Mouse (Mus musculus): ENCODE results near the gene Tmppe. TPM values are rescaled to one million over a fixed set of nuclear protein-coding genes. Genes with fewer than 3 reads are reported as not detected.
"Not testable (repeated sequence)": the region's sequence is repeated elsewhere in the genome, so short reads cannot be mapped to it uniquely, and the experiment has no call there.

The Tmppe gene
- polyA plus RNA-seq, 1 experiment from 2014 or later: 25.7 TPM

- no peaks in the 10 kb centered on the region for H3K36me3 ChIP-seq (ENCODE audit: control insufficient read depth, insufficient read depth)
- peak overlapping the region; percentile 68 for H3K4me3 ChIP-seq (ENCODE audit: low read depth, low read length)
- H3K9me3 ChIP-seq (ENCODE audit: control insufficient read depth): no peaks in the 10 kb centered on the region
- peak overlapping the region; percentile 84 for H3K4me2 ChIP-seq (replicated peaks; ENCODE audit: low read depth)
- peak overlapping the region; percentile 76 for H3K9ac ChIP-seq (ENCODE audit: low read depth, low read length)
- no peaks in the 10 kb centered on the region for H3K27me3 ChIP-seq (replicated peaks; ENCODE audit: control insufficient read depth, insufficient read depth, low read length)
- 0 out of 2 replicates have a peak, but pooled peaks cover 7% of the 10 kb centered on the region for H3K4me1 ChIP-seq (replicated peaks; ENCODE audit: control insufficient read depth, insufficient read depth, low read length)
- no peak for ATAC-seq
- H3K27ac ChIP-seq (ENCODE audit: low read depth, low read length): peak overlapping the region; percentile 89
- TF ChIP-seq CTCF (IDR thresholded peaks at IDR 0.05; ENCODE audit: low read depth): no peak
- 2% methylated on average over 10 of the region's 10 CpGs for WGBS
These were observed 10.2 kb upstream of the Tmppe start for GRCm38 (mm10) chr9:114390749-114391075.

GRCm38 (mm10) chr9:114394136-114394535 lies 6.8 kb upstream of the Tmppe start:
- 41% methylated on average over 6 of the region's 6 CpGs for WGBS
- ATAC-seq; H3K4me2 ChIP-seq (replicated peaks; ENCODE audit: low read depth); H3K9ac ChIP-seq (ENCODE audit: low read depth, low read length); H3K36me3 ChIP-seq (ENCODE audit: control insufficient read depth, insufficient read depth); H3K4me3 ChIP-seq (ENCODE audit: low read depth, low read length); H3K4me1 ChIP-seq (replicated peaks; ENCODE audit: control insufficient read depth, insufficient read depth, low read length); H3K9me3 ChIP-seq (ENCODE audit: control insufficient read depth); H3K27me3 ChIP-seq (replicated peaks; ENCODE audit: control insufficient read depth, insufficient read depth, low read length): not testable (repeated sequence)
- peak overlapping the region; percentile 83 for H3K27ac ChIP-seq (ENCODE audit: low read depth, low read length)

GRCm38 (mm10) chr9:114394677-114395076 lies 6.2 kb upstream of the Tmppe start:
- peak; percentile 41 for ATAC-seq
- H3K4me3 ChIP-seq (ENCODE audit: low read depth, low read length): no peak overlapping the region
- no peaks in the 10 kb centered on the region for H3K36me3 ChIP-seq (ENCODE audit: control insufficient read depth, insufficient read depth)
- H3K27ac ChIP-seq (ENCODE audit: low read depth, low read length): peak overlapping the region; percentile 83
- no peak overlapping the region; the same call in 1 of the 2 replicates for H3K4me2 ChIP-seq (replicated peaks; ENCODE audit: low read depth)
- 0 out of 2 replicates have a peak, but pooled peaks cover 4% of the 10 kb centered on the region for H3K4me1 ChIP-seq (replicated peaks; ENCODE audit: control insufficient read depth, insufficient read depth, low read length)
- H3K9ac ChIP-seq (ENCODE audit: low read depth, low read length): no peak overlapping the region
- H3K9me3 ChIP-seq (ENCODE audit: control insufficient read depth): no peaks in the 10 kb centered on the region
- WGBS: 36% methylated on average over 8 of the region's 8 CpGs
- no peak for TF ChIP-seq CTCF (IDR thresholded peaks at IDR 0.05; ENCODE audit: low read depth)
- no peaks in the 10 kb centered on the region for H3K27me3 ChIP-seq (replicated peaks; ENCODE audit: control insufficient read depth, insufficient read depth, low read length)

DNA sequence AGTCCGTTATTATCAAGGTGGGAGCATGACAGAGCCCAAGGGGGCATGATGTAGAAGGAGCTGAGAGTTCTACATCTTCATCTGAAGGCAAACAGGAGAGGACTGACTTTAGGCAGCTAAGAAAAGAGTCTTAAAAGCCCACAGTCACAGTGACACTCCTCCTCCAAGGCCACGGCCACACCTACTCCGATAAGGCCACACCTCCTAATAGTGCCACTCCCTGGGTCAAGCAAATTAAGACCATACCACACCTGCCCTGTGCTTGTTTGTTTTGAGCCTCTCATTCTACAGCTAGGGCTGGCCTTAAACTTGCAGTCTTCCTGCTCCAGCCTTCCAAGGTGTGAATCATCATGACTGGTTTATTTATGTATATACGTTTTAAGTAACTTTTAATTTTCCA lies 5.6 kb upstream of the Tmppe start:
- Histone ChIP-seq H3K27me3 (replicated peaks; ENCODE audit: control insufficient read depth, insufficient read depth, low read length) (no peaks in the 10 kb centered on the region), H3K4me3 (ENCODE audit: low read depth, low read length) (no peak overlapping the region), H3K4me1 (replicated peaks; ENCODE audit: control insufficient read depth, insufficient read depth, low read length) (0 out of 2 replicates have a peak, but pooled peaks cover 4% of the 10 kb centered on the region), H3K9ac (ENCODE audit: low read depth, low read length) (no peak overlapping the region), H3K4me2 (replicated peaks; ENCODE audit: low read depth) (no peak overlapping the region; the same call in 1 of the 2 replicates), H3K27ac (ENCODE audit: low read depth, low read length) (peak overlapping the region; percentile 83), H3K9me3 (ENCODE audit: control insufficient read depth) (no peaks in the 10 kb centered on the region), H3K36me3 (ENCODE audit: control insufficient read depth, insufficient read depth) (no peaks in the 10 kb centered on the region)
- TF ChIP-seq CTCF (IDR thresholded peaks at IDR 0.05; ENCODE audit: low read depth): no peak
- 55% methylated on average over 4 of the region's 4 CpGs for WGBS
- peak; percentile 37 for ATAC-seq

GRCm38 (mm10) chr9:114399680-114400079 lies 1.2 kb upstream of the Tmppe start:
- WGBS: 83% methylated on average over 12 of the region's 12 CpGs
- no peak overlapping the region for H3K4me2 ChIP-seq (replicated peaks; ENCODE audit: low read depth)
- no peaks in the 10 kb centered on the region for H3K9me3 ChIP-seq (ENCODE audit: control insufficient read depth)
- no peaks in the 10 kb centered on the region for H3K27me3 ChIP-seq (replicated peaks; ENCODE audit: control insufficient read depth, insufficient read depth, low read length)
- peaks cover 6% of the 10 kb centered on the region; the same call in 1 of the 2 replicates for H3K4me1 ChIP-seq (replicated peaks; ENCODE audit: control insufficient read depth, insufficient read depth, low read length)
- no peak for TF ChIP-seq CTCF (IDR thresholded peaks at IDR 0.05; ENCODE audit: low read depth)
- no peak overlapping the region for H3K4me3 ChIP-seq (ENCODE audit: low read depth, low read length)
- peaks cover 7% of the 10 kb centered on the region; the same call in 1 of the 2 replicates for H3K36me3 ChIP-seq (ENCODE audit: control insufficient read depth, insufficient read depth)
- no peak for ATAC-seq
- no peak overlapping the region for H3K27ac ChIP-seq (ENCODE audit: low read depth, low read length)
- no peak overlapping the region for H3K9ac ChIP-seq (ENCODE audit: low read depth, low read length)

GRCm38 (mm10) chr9:114400588-114400948 lies 337 bp upstream of the Tmppe start:
- Histone ChIP-seq H3K4me2 (replicated peaks; ENCODE audit: low read depth) (peak overlapping the region; percentile 74), H3K9me3 (ENCODE audit: control insufficient read depth) (no peaks in the 10 kb centered on the region), H3K27me3 (replicated peaks; ENCODE audit: control insufficient read depth, insufficient read depth, low read length) (no peaks in the 10 kb centered on the region), H3K27ac (ENCODE audit: low read depth, low read length) (peak overlapping the region; percentile 99), H3K36me3 (ENCODE audit: control insufficient read depth, insufficient read depth) (peaks cover 16% of the 10 kb centered on the region), H3K4me1 (replicated peaks; ENCODE audit: control insufficient read depth, insufficient read depth, low read length) (peaks cover 5% of the 10 kb centered on the region; the same call in 1 of the 2 replicates), H3K4me3 (ENCODE audit: low read depth, low read length) (peak overlapping the region; percentile 92), H3K9ac (ENCODE audit: low read depth, low read length) (peak overlapping the region; percentile 94)
- peak; percentile 19 for ATAC-seq
- no peak for TF ChIP-seq CTCF (IDR thresholded peaks at IDR 0.05; ENCODE audit: low read depth)
- 12% methylated on average over 5 of the region's 5 CpGs for WGBS

DNA sequence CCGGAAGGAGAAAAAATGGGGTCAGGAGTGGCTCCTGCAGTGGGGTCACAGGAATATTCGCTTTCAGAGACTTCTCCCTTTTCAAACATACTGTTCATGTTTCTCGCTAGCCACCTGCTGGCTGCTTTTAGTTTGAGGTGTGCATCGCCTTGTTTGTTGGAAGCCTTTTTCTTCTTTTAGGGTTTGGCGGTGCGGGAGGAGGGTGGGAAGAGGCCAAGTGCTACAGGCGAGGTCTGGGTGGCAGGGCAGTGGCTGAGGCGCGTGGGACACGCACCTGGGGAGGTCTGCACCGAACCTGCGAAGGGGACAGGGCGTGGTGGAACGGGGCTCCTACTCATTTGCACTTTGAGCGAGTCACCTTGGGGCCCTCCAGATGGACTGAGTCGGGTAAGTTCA lies 778 bp downstream of the Tmppe start:
- Histone ChIP-seq H3K27ac (ENCODE audit: low read depth, low read length) (peak overlapping the region; percentile 99), H3K4me1 (replicated peaks; ENCODE audit: control insufficient read depth, insufficient read depth, low read length) (peaks cover 5% of the 10 kb centered on the region; the same call in 1 of the 2 replicates), H3K27me3 (replicated peaks; ENCODE audit: control insufficient read depth, insufficient read depth, low read length) (no peaks in the 10 kb centered on the region), H3K36me3 (ENCODE audit: control insufficient read depth, insufficient read depth) (peaks cover 27% of the 10 kb centered on the region), H3K9me3 (ENCODE audit: control insufficient read depth) (no peaks in the 10 kb centered on the region), H3K4me2 (replicated peaks; ENCODE audit: low read depth) (peak overlapping the region; percentile 74), H3K4me3 (ENCODE audit: low read depth, low read length) (peak overlapping the region; percentile 92), H3K9ac (ENCODE audit: low read depth, low read length) (peak overlapping the region; percentile 94)
- peak; percentile 58 for TF ChIP-seq CTCF (IDR thresholded peaks at IDR 0.05; ENCODE audit: low read depth)
- under 1% methylated on average over 16 of the region's 16 CpGs for WGBS
- peak; percentile 83 for ATAC-seq

Data from intestine, postnatal 0 days (tissue).